Mouse (Mus musculus): ENCODE measurements around the gene Ing3. TPM values are rescaled to one million over a fixed set of nuclear protein-coding genes. Genes with fewer than 3 reads are reported as not detected.

Ing3 gene
- polyA plus RNA-seq, 1 experiment, result 8.1 TPM

- no peak overlapping the region for H3K4me2 ChIP-seq (ENCODE audit: low read depth)
- no peaks in the 10 kb centered on the region for H3K79me2 ChIP-seq (ENCODE audit: control insufficient read depth, insufficient read depth)
- H3K36me3 ChIP-seq (ENCODE audit: control insufficient read depth, insufficient read depth), result no peaks in the 10 kb centered on the region
- no peaks in the 10 kb centered on the region for H3K27me3 ChIP-seq (ENCODE audit: control insufficient read depth, insufficient read depth, insufficient read length)
- H3K4me3 ChIP-seq, result no peak overlapping the region
- no peak overlapping the region for H3ac ChIP-seq (ENCODE audit: control insufficient read depth, insufficient read length)
- TF ChIP-seq SRF (IDR thresholded peaks at IDR 0.05; ENCODE audit: control insufficient read depth, insufficient read length, low read depth), result no peak
- no peak for TF ChIP-seq MAX (IDR thresholded peaks at IDR 0.05; ENCODE audit: low read depth)
- TF ChIP-seq CEBPB (IDR thresholded peaks at IDR 0.05; ENCODE audit: insufficient read depth, poor library complexity, severe bottlenecking), result no peak
- no peak for TF ChIP-seq MYOD1 (IDR thresholded peaks at IDR 0.05; ENCODE audit: control insufficient read depth in 1 of 3, insufficient read length in 2 of 3, low read depth in 2 of 3)
- no peak for TF ChIP-seq TCF12 (IDR thresholded peaks at IDR 0.05; ENCODE audit: insufficient read depth, poor library complexity, severe bottlenecking)
- TF ChIP-seq REST (IDR thresholded peaks at IDR 0.05; ENCODE audit: insufficient read depth, insufficient read length), result no peak
- TF ChIP-seq USF1 (IDR thresholded peaks at IDR 0.05; ENCODE audit: low read depth), result no peak
- no peak for TF ChIP-seq POLR2AphosphoS2 (IDR thresholded peaks at IDR 0.05; ENCODE audit: insufficient read length, low read depth)
- TF ChIP-seq POLR2A (IDR thresholded peaks at IDR 0.05; ENCODE audit: insufficient read length, low read depth), result no peak
- TF ChIP-seq TCF3 (IDR thresholded peaks at IDR 0.05; ENCODE audit: insufficient read length, low read depth), result no peak
- no peak for TF ChIP-seq E2F4 (IDR thresholded peaks at IDR 0.05; ENCODE audit: insufficient read depth)
- no peak for TF ChIP-seq MYOG (IDR thresholded peaks at IDR 0.05; ENCODE audit: control insufficient read depth in 1 of 3, insufficient read depth in 1 of 3, insufficient read length in 2 of 3, low read depth in 2 of 3)
Measured at GRCm38 (mm10) chr6:21988296-21988695, 38.9 kb downstream of the Ing3 start.

- TF ChIP-seq POLR2A (IDR thresholded peaks at IDR 0.05; ENCODE audit: insufficient read length, low read depth), result no peak
- no peak for TF ChIP-seq CEBPB (IDR thresholded peaks at IDR 0.05; ENCODE audit: insufficient read depth, poor library complexity, severe bottlenecking)
- TF ChIP-seq TCF12 (IDR thresholded peaks at IDR 0.05; ENCODE audit: insufficient read depth, poor library complexity, severe bottlenecking), result no peak
- TF ChIP-seq E2F4 (IDR thresholded peaks at IDR 0.05; ENCODE audit: insufficient read depth), result no peak
- TF ChIP-seq MYOG (IDR thresholded peaks at IDR 0.05; ENCODE audit: control insufficient read depth in 1 of 3, insufficient read depth in 1 of 3, insufficient read length in 2 of 3, low read depth in 2 of 3), result no peak
- no peak for TF ChIP-seq POLR2AphosphoS2 (IDR thresholded peaks at IDR 0.05; ENCODE audit: insufficient read length, low read depth)
- TF ChIP-seq SRF (IDR thresholded peaks at IDR 0.05; ENCODE audit: control insufficient read depth, insufficient read length, low read depth), result no peak
- no peak for TF ChIP-seq REST (IDR thresholded peaks at IDR 0.05; ENCODE audit: insufficient read depth, insufficient read length)
- no peak for TF ChIP-seq MYOD1 (IDR thresholded peaks at IDR 0.05; ENCODE audit: control insufficient read depth in 1 of 3, insufficient read length in 2 of 3, low read depth in 2 of 3)
- TF ChIP-seq USF1 (IDR thresholded peaks at IDR 0.05; ENCODE audit: low read depth), result no peak
- no peak for TF ChIP-seq MAX (IDR thresholded peaks at IDR 0.05; ENCODE audit: low read depth)
- TF ChIP-seq TCF3 (IDR thresholded peaks at IDR 0.05; ENCODE audit: insufficient read length, low read depth), result no peak
- no peaks in the 10 kb centered on the region for H3K27me3 ChIP-seq (ENCODE audit: control insufficient read depth, insufficient read depth, insufficient read length)
- no peaks in the 10 kb centered on the region for H3K79me2 ChIP-seq (ENCODE audit: control insufficient read depth, insufficient read depth)
- no peaks in the 10 kb centered on the region for H3K36me3 ChIP-seq (ENCODE audit: control insufficient read depth, insufficient read depth)
- no peak overlapping the region for H3ac ChIP-seq (ENCODE audit: control insufficient read depth, insufficient read length)
- H3K4me2 ChIP-seq (ENCODE audit: low read depth), result no peak overlapping the region
- H3K4me3 ChIP-seq, result no peak overlapping the region
Measured at GRCm38 (mm10) chr6:21989081-21989480, 39.7 kb downstream of the Ing3 start.

- no peaks in the 10 kb centered on the region for H3K36me3 ChIP-seq (ENCODE audit: control insufficient read depth, insufficient read depth)
- no peaks in the 10 kb centered on the region for H3K27me3 ChIP-seq (ENCODE audit: control insufficient read depth, insufficient read depth, insufficient read length)
- no peak overlapping the region for H3ac ChIP-seq (ENCODE audit: control insufficient read depth, insufficient read length)
- no peak for TF ChIP-seq REST (IDR thresholded peaks at IDR 0.05; ENCODE audit: insufficient read depth, insufficient read length)
- TF ChIP-seq SRF (IDR thresholded peaks at IDR 0.05; ENCODE audit: control insufficient read depth, insufficient read length, low read depth), result no peak
- TF ChIP-seq POLR2AphosphoS2 (IDR thresholded peaks at IDR 0.05; ENCODE audit: insufficient read length, low read depth), result no peak
- no peak for TF ChIP-seq TCF3 (IDR thresholded peaks at IDR 0.05; ENCODE audit: insufficient read length, low read depth)
- no peak for TF ChIP-seq E2F4 (IDR thresholded peaks at IDR 0.05; ENCODE audit: insufficient read depth)
- TF ChIP-seq MAX (IDR thresholded peaks at IDR 0.05; ENCODE audit: low read depth), result no peak
- H3K4me3 ChIP-seq, result no peak overlapping the region
- H3K79me2 ChIP-seq (ENCODE audit: control insufficient read depth, insufficient read depth), result no peaks in the 10 kb centered on the region
- H3K4me2 ChIP-seq (ENCODE audit: low read depth), result no peak overlapping the region
Measured at GRCm38 (mm10) chr6:21990181-21991135, 41.1 kb downstream of the Ing3 start.

GRCm38 (mm10) chr6:21991151-21991550 is 41.8 kb downstream of the Ing3 start:
- Histone ChIP-seq H3K4me2 (ENCODE audit: low read depth) (no peak overlapping the region), H3ac (ENCODE audit: control insufficient read depth, insufficient read length) (no peak overlapping the region)
- TF ChIP-seq POLR2A (IDR thresholded peaks at IDR 0.05; ENCODE audit: insufficient read length, low read depth) (no peak), TCF12 (IDR thresholded peaks at IDR 0.05; ENCODE audit: insufficient read depth, poor library complexity, severe bottlenecking) (no peak), USF1 (IDR thresholded peaks at IDR 0.05; ENCODE audit: low read depth) (no peak), E2F4 (IDR thresholded peaks at IDR 0.05; ENCODE audit: insufficient read depth) (no peak), SRF (IDR thresholded peaks at IDR 0.05; ENCODE audit: control insufficient read depth, insufficient read length, low read depth) (no peak), TCF3 (IDR thresholded peaks at IDR 0.05; ENCODE audit: insufficient read length, low read depth) (no peak), REST (IDR thresholded peaks at IDR 0.05; ENCODE audit: insufficient read depth, insufficient read length) (no peak), MYOG (IDR thresholded peaks at IDR 0.05; ENCODE audit: control insufficient read depth in 1 of 3, insufficient read depth in 1 of 3, insufficient read length in 2 of 3, low read depth in 2 of 3) (no peak), MAX (IDR thresholded peaks at IDR 0.05; ENCODE audit: low read depth) (no peak)

More at GRCm38 (mm10) chr6:21991151-21991550, 41.8 kb downstream of the Ing3 start:
- H3K79me2 ChIP-seq (ENCODE audit: control insufficient read depth, insufficient read depth), result no peaks in the 10 kb centered on the region
- no peaks in the 10 kb centered on the region for H3K36me3 ChIP-seq (ENCODE audit: control insufficient read depth, insufficient read depth)
- no peak overlapping the region for H3K4me3 ChIP-seq
- no peaks in the 10 kb centered on the region for H3K27me3 ChIP-seq (ENCODE audit: control insufficient read depth, insufficient read depth, insufficient read length)
